Mouse (Mus musculus) pancreas, adult 10 weeks (tissue): Measurements from ENCODE around the gene Art3. TPM values are rescaled to one million over a fixed set of nuclear protein-coding genes. Genes with fewer than 3 reads are reported as not detected.

Experiments
- polyA plus RNA-seq: library from polyadenylated mRNA; stranded (reverse); fragments of 350-450 nt; fragmentation: Illumina TruSeq; extraction: RNeasy Lipid Tissue Mini Kit (QIAGEN cat#74804); gene quantifications from one replicate; pipeline ENCODE4 v1.2.3, GENCODE M21; 2015; ENCODE audit warnings: low read depth, low replicate concordance; ENCODE audit not compliant: insufficient read depth

The Art3 gene
- 12.6 TPM for polyA plus RNA-seq

DNA sequence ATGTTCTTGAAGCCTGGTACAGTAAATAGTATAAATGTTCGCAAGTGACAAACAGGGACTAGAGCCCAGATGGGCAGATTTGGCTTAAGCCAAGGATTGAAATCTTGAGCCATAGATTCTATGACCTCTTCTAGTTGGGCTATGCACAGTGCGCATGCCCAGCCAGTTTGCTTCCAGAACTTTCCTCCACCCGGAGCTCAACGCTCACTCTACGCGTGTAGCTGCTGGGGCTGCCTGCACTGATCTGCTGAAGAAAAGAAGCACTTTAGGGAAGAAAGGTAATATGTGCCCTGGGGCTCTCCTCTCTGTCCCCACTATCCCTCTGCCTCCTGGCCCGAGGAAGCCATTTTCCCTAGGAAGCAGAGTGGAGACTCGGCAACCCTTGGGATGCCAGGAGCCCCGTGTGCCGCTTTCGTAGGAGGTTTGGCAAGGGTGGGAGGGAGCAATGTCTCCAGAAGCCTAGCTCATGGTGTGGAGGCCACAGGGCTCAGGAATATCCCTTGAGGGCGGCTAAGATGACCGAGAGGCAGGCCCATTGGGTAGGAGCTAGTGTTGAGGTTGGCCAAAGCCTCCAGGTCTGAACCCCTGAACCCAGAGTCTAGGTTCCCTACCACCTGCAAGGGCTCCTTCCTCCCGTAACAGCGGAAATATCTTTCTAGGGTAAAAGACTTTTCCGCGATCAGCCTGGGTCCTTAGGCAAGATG, at the start of gene Art3:
Gene Art3, plus strand, starts transcription at position 193 of the 704 bp plus-strand sequence.

DNA sequence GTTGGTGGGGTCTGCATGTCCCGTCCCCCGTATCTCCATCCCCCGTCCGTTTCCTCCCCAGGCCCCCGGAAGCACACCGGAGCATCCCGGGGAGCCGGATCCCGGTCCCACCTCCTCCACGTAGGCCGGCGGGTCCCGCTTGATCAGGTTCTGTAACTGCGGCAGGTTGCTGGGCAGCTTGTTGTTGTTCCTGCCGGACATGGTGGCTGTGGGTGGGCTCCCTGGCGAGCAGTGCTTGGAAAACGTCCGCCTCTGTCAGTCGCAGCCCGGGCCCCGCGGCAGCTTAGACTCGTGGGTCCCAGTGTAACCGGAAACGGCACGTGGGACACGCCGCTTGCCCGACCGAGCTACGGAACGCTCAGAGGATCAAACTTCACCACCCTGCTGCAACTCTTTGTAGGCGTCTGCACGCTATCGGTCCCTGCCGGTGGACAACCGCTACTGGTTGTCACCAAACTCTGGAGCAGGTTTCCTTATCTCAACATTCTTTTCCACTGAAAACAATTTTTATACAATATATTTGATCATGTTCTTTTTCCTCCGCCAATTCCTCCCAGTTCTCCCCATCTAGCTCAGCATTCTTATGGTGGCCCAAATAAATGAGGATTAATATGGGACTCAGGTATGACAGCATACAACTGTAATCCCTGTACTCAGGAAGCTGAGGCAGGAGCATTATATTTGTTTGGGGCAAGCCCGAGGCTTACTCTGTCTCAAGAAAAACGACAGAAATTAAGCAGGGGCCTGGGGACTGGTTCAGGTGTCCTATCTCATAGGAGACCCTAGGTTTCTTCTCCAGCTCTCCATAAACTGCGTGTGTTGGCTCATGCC, 21.7 kb upstream of the Art3 start, which contains the start of gene Sdad1:
Gene Sdad1, minus strand, starts transcription at position 799 of the 831 bp plus-strand sequence.

DNA sequence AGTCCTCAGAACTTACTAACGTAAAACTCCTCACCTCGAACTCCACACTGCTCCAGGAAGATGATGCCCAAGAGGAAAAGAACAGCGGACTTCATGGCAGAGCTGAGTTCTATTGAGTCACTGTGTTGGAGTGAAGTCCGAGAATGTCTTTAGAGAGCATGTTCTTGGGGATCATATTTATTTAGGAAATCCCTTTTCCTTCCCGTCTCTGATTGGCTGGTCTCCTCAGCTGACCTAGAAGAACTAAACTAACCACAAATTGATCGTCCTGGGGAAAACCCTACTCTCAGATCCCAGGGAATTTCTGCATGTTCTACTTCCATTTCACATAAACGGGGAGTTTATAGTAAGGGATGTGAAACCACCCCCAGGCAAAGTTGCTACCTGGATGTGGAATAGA, 3.7 kb upstream of the Art3 start, which contains the start of gene Cxcl9:
Gene Cxcl9, minus strand, starts transcription at position 151 of the 400 bp plus-strand sequence.

DNA sequence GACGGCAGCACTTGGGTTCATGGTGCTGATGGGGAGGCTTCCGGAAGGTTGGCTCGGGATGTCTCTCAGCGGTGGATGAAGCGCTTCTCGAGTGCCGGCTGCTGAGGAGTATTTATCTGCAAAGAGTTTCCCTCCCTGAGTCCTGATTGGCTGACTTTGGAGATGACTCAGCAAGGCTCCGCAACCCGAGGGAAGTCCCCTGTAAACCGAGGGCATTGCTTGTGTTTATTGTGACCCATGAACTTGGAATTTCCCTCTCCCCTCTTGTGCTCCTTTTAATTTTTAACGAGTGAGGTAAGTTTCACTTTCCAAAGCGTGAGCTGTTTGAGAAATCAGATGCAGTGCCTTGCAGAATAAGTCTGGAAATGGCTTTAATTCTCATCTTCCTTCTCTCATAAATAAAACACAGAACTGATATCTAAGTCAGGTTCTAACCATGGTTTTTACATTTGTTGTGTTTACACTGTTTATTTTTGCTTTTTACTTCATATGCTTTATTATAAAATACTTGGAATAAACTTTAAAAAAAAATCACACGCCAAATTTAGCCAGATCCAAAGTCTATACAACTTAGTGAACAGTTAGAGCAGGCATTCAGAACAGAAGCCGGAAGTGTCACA, 17.3 kb downstream of the Art3 start, which contains the start of gene Cxcl10:
Gene Cxcl10, minus strand, starts transcription at position 96 of the 620 bp plus-strand sequence.

DNA sequence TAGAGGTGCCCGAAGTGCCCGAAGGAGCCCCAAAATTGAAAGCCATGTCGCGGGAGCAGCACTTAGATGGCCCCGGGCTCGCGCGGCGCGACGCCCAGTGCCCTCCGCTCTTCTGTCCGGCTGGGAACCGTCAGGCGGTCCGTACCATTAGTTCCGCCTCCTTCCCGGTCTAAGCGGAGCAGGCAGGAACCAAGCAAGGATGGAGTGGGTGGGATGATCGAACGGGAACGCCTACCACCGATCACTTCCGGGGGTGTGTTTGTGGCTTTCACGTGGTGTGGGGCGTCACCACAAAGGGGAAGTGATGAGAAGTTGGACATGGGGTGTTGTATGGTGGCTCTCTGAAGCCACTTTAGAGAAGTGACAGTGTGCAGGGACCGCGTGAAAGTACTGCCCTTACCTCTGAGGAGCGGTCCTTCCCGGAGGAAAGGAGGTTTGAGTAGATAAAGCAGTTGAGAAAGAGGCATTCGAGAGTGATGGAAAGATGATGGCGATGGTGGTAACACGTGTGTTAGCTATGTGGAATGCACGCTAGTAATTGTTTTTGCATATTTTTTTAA, 103.5 kb downstream of the Art3 start, which contains the start of gene Nup54:
Gene Nup54, minus strand, starts transcription at position 195 of the 560 bp plus-strand sequence.

Other genes starting within 250 kb of the Art3 start
- gene G3bp2, start 248.1 kb upstream of the Art3 start, polyA plus RNA-seq, result 13.7 TPM
- 24.5 TPM for gene Uso1, start 193.9 kb upstream of the Art3 start, polyA plus RNA-seq
- not detected for gene U90926, start 116.4 kb upstream of the Art3 start, polyA plus RNA-seq
- not detected for gene Ppef2, start 75.5 kb upstream of the Art3 start, polyA plus RNA-seq
- 3.1 TPM for gene Naaa, start 53.7 kb upstream of the Art3 start, polyA plus RNA-seq
- gene Sdad1, start 21.3 kb upstream of the Art3 start, polyA plus RNA-seq, result 3.6 TPM
- not detected for gene Cxcl9, start 3.7 kb upstream of the Art3 start, polyA plus RNA-seq
- 2.4 TPM for gene Cxcl10, start 17.1 kb downstream of the Art3 start, polyA plus RNA-seq
- 3.9 TPM for gene Nup54, start 103.4 kb downstream of the Art3 start, polyA plus RNA-seq
- 16.6 TPM for gene Scarb2, start 175.0 kb downstream of the Art3 start, polyA plus RNA-seq
- not detected for gene Fam47e, start 223.2 kb downstream of the Art3 start, polyA plus RNA-seq